Comparison of ENCODE assay signal across 22 mouse cellular contexts in the genomic region with DNA sequence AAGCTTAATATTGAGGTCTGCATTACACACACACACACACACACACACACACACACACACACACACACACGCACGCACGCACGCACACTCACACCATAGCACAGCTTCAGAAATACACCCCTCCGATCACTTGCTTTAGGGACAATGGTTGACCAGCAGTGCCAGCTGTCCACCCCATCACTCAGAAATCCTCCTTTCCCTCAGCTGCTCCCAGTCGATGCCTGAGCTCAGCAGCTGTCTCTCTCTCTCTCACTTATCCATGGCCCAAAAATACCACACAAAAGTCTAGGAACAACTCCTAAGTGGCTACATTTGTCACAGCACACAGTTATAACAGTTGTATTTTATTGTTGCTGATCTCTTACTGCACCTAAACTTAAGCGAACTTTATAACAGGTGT. TPM values are rescaled to one million over a fixed set of nuclear protein-coding genes. Genes with fewer than 3 reads are reported as not detected.
DNase-seq lines count a peak whose midpoint lies in the region; ATAC-seq and TF ChIP-seq lines count a peak whose summit lies in the region.
"Had no signal": no experiment of that assay in that cellular context is flagged by ENCODE, and none has a peak within 500 bp of the region (broad histone marks: within the 10 kb centered on the region; RNA-seq: fewer than 3 reads in every experiment).

No protein-coding gene starts in this region.

- TF ChIP-seq CTCF in C2C12 (IDR thresholded peaks at IDR 0.05; ENCODE audit: control insufficient read depth, insufficient read depth, insufficient read length): no peak

- H3K9me3 ChIP-seq in embryonic facial prominence, embryonic 14.5 days (ENCODE audit: control insufficient read depth, low read length): no peaks in the 10 kb centered on the region
- H3K9me3 ChIP-seq in embryonic facial prominence, embryonic 10.5 days: no peaks in the 10 kb centered on the region
- H3K9me3 ChIP-seq in kidney, embryonic 15.5 days (replicated peaks): no peaks in the 10 kb centered on the region
- H3K9me3 ChIP-seq: embryonic facial prominence, embryonic 13.5 days; forebrain, embryonic 10.5 days; forebrain, embryonic 12.5 days had no signal

- no peaks in the 10 kb centered on the region for H3K79me2 ChIP-seq in C2C12 (ENCODE audit: control insufficient read depth, insufficient read depth)
- no peaks in the 10 kb centered on the region for H3K79me2 ChIP-seq in myocyte (ENCODE audit: control insufficient read depth, insufficient read depth)

- H3K79me3 ChIP-seq in C2C12 (ENCODE audit: low read depth): no peaks in the 10 kb centered on the region

- 0 out of 2 replicates have a peak overlapping the region, but pooled peaks have one; percentile 39 for H3K27ac ChIP-seq in embryonic facial prominence, embryonic 14.5 days (replicated peaks; ENCODE audit: low read depth, low read length)
- H3K27ac ChIP-seq in embryonic facial prominence, embryonic 10.5 days (replicated peaks): no peak overlapping the region
- no peak overlapping the region for H3K27ac ChIP-seq in kidney, embryonic 15.5 days
- H3K27ac ChIP-seq: embryonic facial prominence, embryonic 13.5 days; forebrain, embryonic 10.5 days; forebrain, embryonic 12.5 days had no signal

- H3K4me2 ChIP-seq in embryonic facial prominence, embryonic 14.5 days (ENCODE audit: low read depth, low read length): no peak overlapping the region
- H3K4me2 ChIP-seq in myocyte (ENCODE audit: low read depth): peak overlapping the region; percentile 61
- H3K4me2 ChIP-seq in kidney, embryonic 15.5 days: no peak overlapping the region
- H3K4me2 ChIP-seq: embryonic facial prominence, embryonic 13.5 days; forebrain, embryonic 12.5 days had no signal

- H3K4me1 ChIP-seq in embryonic facial prominence, embryonic 14.5 days (ENCODE audit: control insufficient read depth, insufficient read depth, low read length): no peaks in the 10 kb centered on the region
- peaks cover 2% of the 10 kb centered on the region for H3K4me1 ChIP-seq in embryonic facial prominence, embryonic 10.5 days
- peaks cover 3% of the 10 kb centered on the region for H3K4me1 ChIP-seq in kidney, embryonic 15.5 days
- H3K4me1 ChIP-seq: forebrain, embryonic 12.5 days had no signal

- 85% methylated on average over 7 of the region's 7 CpGs for WGBS in embryonic facial prominence, embryonic 14.5 days
- 92% methylated on average over 7 of the region's 7 CpGs for WGBS in embryonic facial prominence, embryonic 10.5 days
- WGBS in kidney, embryonic 15.5 days: 83% methylated on average over 7 of the region's 7 CpGs

- H3K9ac ChIP-seq in embryonic facial prominence, embryonic 14.5 days (ENCODE audit: low read depth, low read length): no peak overlapping the region
- H3K9ac ChIP-seq in kidney, embryonic 15.5 days: no peak overlapping the region
- H3K9ac ChIP-seq: embryonic facial prominence, embryonic 13.5 days; forebrain, embryonic 12.5 days had no signal

- peak; percentile 67 for DNase-seq in embryonic facial prominence, embryonic 14.5 days (ENCODE audit: low spot score)
- no peak for DNase-seq in embryonic facial prominence, embryonic 10.5 days (ENCODE audit: low spot score)
- DNase-seq in retina, postnatal 1 day: peak; percentile 52
- DNase-seq in adrenal gland, postnatal 14 days: no peak
- DNase-seq: adrenal gland, adult 2 months; adrenal gland, postnatal 10 days; adrenal gland, postnatal 36 days; B cell, adult 2 months; cerebellum, adult 11-12 months; cerebellum, adult 2 months; cerebellum, adult 9-10 months; cerebellum, postnatal 10 days; cerebellum, postnatal 25 days had no signal

- H3ac ChIP-seq in C2C12 (ENCODE audit: control insufficient read depth, insufficient read length, low read depth): no peak overlapping the region
- H3ac ChIP-seq in myocyte (ENCODE audit: control insufficient read depth, insufficient read length): no peak overlapping the region

- TF ChIP-seq POLR2A in myocyte (IDR thresholded peaks at IDR 0.05; ENCODE audit: insufficient read length, low read depth): no peak

- ATAC-seq in embryonic facial prominence, embryonic 14.5 days (ENCODE audit: low read depth): peak; percentile 68; the same call in 1 of the 2 replicates
- no peak for ATAC-seq in kidney, embryonic 15.5 days (replicated peaks; ENCODE audit: low FRiP score)
- ATAC-seq: forebrain, embryonic 14.5 days; forebrain, embryonic 16.5 days had no signal

- H3K27me3 ChIP-seq in embryonic facial prominence, embryonic 14.5 days (replicated peaks; ENCODE audit: control insufficient read depth, insufficient read depth, low read length): no peaks in the 10 kb centered on the region
- H3K27me3 ChIP-seq in embryonic facial prominence, embryonic 10.5 days (replicated peaks; ENCODE audit: low read depth, poor library complexity, severe bottlenecking): no peaks in the 10 kb centered on the region
- H3K27me3 ChIP-seq in C2C12 (ENCODE audit: control insufficient read depth, insufficient read depth, insufficient read length): no peaks in the 10 kb centered on the region
- no peaks in the 10 kb centered on the region for H3K27me3 ChIP-seq in myocyte (ENCODE audit: control insufficient read depth, insufficient read depth, insufficient read length)
- no peaks in the 10 kb centered on the region for H3K27me3 ChIP-seq in kidney, embryonic 15.5 days
- H3K27me3 ChIP-seq: embryonic facial prominence, embryonic 13.5 days had no signal

- H3K36me3 ChIP-seq in embryonic facial prominence, embryonic 14.5 days (ENCODE audit: control insufficient read depth, insufficient read depth, low read length): no peaks in the 10 kb centered on the region
- no peaks in the 10 kb centered on the region for H3K36me3 ChIP-seq in embryonic facial prominence, embryonic 10.5 days (replicated peaks)
- H3K36me3 ChIP-seq in C2C12 (ENCODE audit: control insufficient read depth, insufficient read depth): no peaks in the 10 kb centered on the region
- H3K36me3 ChIP-seq in myocyte (ENCODE audit: control insufficient read depth, insufficient read depth): no peaks in the 10 kb centered on the region
- H3K36me3 ChIP-seq in kidney, embryonic 15.5 days: no peaks in the 10 kb centered on the region
- H3K36me3 ChIP-seq: embryonic facial prominence, embryonic 13.5 days; forebrain, embryonic 10.5 days; forebrain, embryonic 12.5 days had no signal

- H3K4me3 ChIP-seq in embryonic facial prominence, embryonic 14.5 days (ENCODE audit: low read depth, low read length): no peak overlapping the region
- no peak overlapping the region for H3K4me3 ChIP-seq in embryonic facial prominence, embryonic 10.5 days
- H3K4me3 ChIP-seq in C2C12 (ENCODE audit: insufficient read depth, poor library complexity, severe bottlenecking) (no peak overlapping the region), myocyte (no peak overlapping the region)
- no peak overlapping the region for H3K4me3 ChIP-seq in kidney, embryonic 15.5 days (replicated peaks)
- H3K4me3 ChIP-seq: embryonic facial prominence, embryonic 13.5 days; erythroblast, embryonic 14.5 days; forebrain, embryonic 10.5 days; forebrain, embryonic 12.5 days had no signal

TF ChIP-seq in C2C12, 6 proteins besides CTCF, POLR2A, EP300 and RAD21:
- no peak for TF ChIP-seq CEBPB (IDR thresholded peaks at IDR 0.05; ENCODE audit: low read depth)
- peak; percentile 26 for TF ChIP-seq MYOD1 (IDR thresholded peaks at IDR 0.05; ENCODE audit: control insufficient read depth, insufficient read length, low read depth)
TF ChIP-seq in C2C12: peak in this region for 1.

TF ChIP-seq in myocyte, 11 proteins besides CTCF, POLR2A, EP300 and RAD21:
- no peak for TF ChIP-seq MAX (IDR thresholded peaks at IDR 0.05; ENCODE audit: low read depth)
- peak; percentile 99 to 100 (median 99) for TF ChIP-seq MYOD1 (IDR thresholded peaks at IDR 0.05; ENCODE audit: control insufficient read depth in 1 of 3, insufficient read length in 2 of 3, low read depth in 2 of 3)
- no peak for TF ChIP-seq REST (IDR thresholded peaks at IDR 0.05; ENCODE audit: insufficient read depth, insufficient read length)
- peak; percentile 91 to 100 (median 99) for TF ChIP-seq MYOG (IDR thresholded peaks at IDR 0.05; ENCODE audit: control insufficient read depth in 1 of 3, insufficient read depth in 1 of 3, insufficient read length in 2 of 3, low read depth in 2 of 3)
- TF ChIP-seq TCF3 (IDR thresholded peaks at IDR 0.05; ENCODE audit: insufficient read length, low read depth): peak; percentile 94
- peak; percentile 99 for TF ChIP-seq TCF12 (IDR thresholded peaks at IDR 0.05; ENCODE audit: insufficient read depth, poor library complexity, severe bottlenecking)
- no peak for TF ChIP-seq POLR2AphosphoS2 (IDR thresholded peaks at IDR 0.05; ENCODE audit: insufficient read length, low read depth)
- TF ChIP-seq E2F4 (IDR thresholded peaks at IDR 0.05; ENCODE audit: insufficient read depth): no peak
- TF ChIP-seq USF1 (IDR thresholded peaks at IDR 0.05; ENCODE audit: low read depth): no peak
- no peak for TF ChIP-seq CEBPB (IDR thresholded peaks at IDR 0.05; ENCODE audit: insufficient read depth, poor library complexity, severe bottlenecking)
- TF ChIP-seq SRF (IDR thresholded peaks at IDR 0.05; ENCODE audit: control insufficient read depth, insufficient read length, low read depth): no peak

RNA-seq across cellular contexts. Expression of gene Plet1, which starts 36.7 kb away (rescaled TPM):
- 2.7 and 7.1 TPM in 2 replicates for polyA plus RNA-seq in embryonic facial prominence, embryonic 14.5 days (2014; fragmentation: Nextera tagmentation; extraction: Ambion mirVana)
- 1.4 and 1.6 TPM in 2 replicates for polyA plus RNA-seq in embryonic facial prominence, embryonic 10.5 days (2016; fragmentation: Nextera tagmentation; extraction: Ambion mirVana)
- polyA plus RNA-seq in C2C12 (2012; fragmentation: generic; extraction: Trizol): 0.35 TPM
- polyA plus RNA-seq in myocyte (2012; fragmentation: generic; extraction: Trizol): 7.9 TPM
- polyA plus RNA-seq in kidney, embryonic 15.5 days (2015; fragmentation: Nextera tagmentation; extraction: Ambion mirVana): 24.8 TPM in 2 replicates
- total RNA-seq in adrenal gland, postnatal 14 days (2021): 0.33 and 0.41 TPM in 2 replicates
- total RNA-seq: adrenal gland, postnatal 36 days had no signal
- polyA plus RNA-seq: adrenal gland, adult 2 months; erythroblast, embryonic 14.5 days had no signal

Comparison
In these comparisons a context has a peak if more than half of its experiments do, and no peak if none do; other contexts are left out.
1. DNase-seq: peak in embryonic facial prominence, embryonic 14.5 days (single experiment) and retina, postnatal 1 day (single experiment); none in embryonic facial prominence, embryonic 10.5 days (single experiment) and adrenal gland, postnatal 14 days (single experiment).